Mouse (Mus musculus) ES-E14 (cell line): Measurements from ENCODE around the gene Ppy. TPM values are rescaled to one million over a fixed set of nuclear protein-coding genes. Genes with fewer than 3 reads are reported as not detected.

Experiments
- DNase-seq: peaks from one replicate; pipeline ENCODE4 v3.0.0-alpha.2; 2013; ENCODE audit warnings: low read depth, low spot score
- H3K27ac ChIP-seq: 2 replicates; pipeline ENCODE4 v1.5.1; 2012; ENCODE audit warnings: low read depth, mild to moderate bottlenecking, low read length, moderate library complexity, mixed read lengths; ENCODE audit not compliant: poor library complexity, insufficient read depth, severe bottlenecking
- H3K36me3 ChIP-seq: 2 replicates; pipeline ENCODE4 v1.6.1; 2012; ENCODE audit warnings: mild to moderate bottlenecking, low read length, moderate library complexity, mixed read lengths; ENCODE audit not compliant: control insufficient read depth, poor library complexity, insufficient read depth, severe bottlenecking
- H3K4me1 ChIP-seq, 2 experiments: fragments of 150-350 bp in 1 of 2; sonication (generic) in 1 of 2; 2 replicates each; pipeline ENCODE4 v1.6.1; 2012; ENCODE audit warnings: low read length in 2 of 2, mild to moderate bottlenecking in 1 of 2, mixed read lengths in 1 of 2; ENCODE audit not compliant: control insufficient read depth in 2 of 2, insufficient read depth in 2 of 2, poor library complexity in 1 of 2
- H3K4me3 ChIP-seq, 2 experiments: fragments of 150-350 bp in 1 of 2; sonication (generic) in 1 of 2; 2 replicates each; pipeline ENCODE4 v1.5.1; 2012; ENCODE audit warnings: low read length in 2 of 2, low read depth in 1 of 2, mild to moderate bottlenecking in 1 of 2, mixed read lengths in 1 of 2; ENCODE audit not compliant: insufficient read depth in 1 of 2, poor library complexity in 1 of 2, severe bottlenecking in 1 of 2
- H3K9ac ChIP-seq: 2 replicates; pipeline ENCODE4 v1.6.1; 2012; ENCODE audit warnings: low read depth, mild to moderate bottlenecking, low read length, mixed read lengths; ENCODE audit not compliant: poor library complexity, insufficient read depth, severe bottlenecking
- H3K9me3 ChIP-seq: fragments of 150-350 bp; sonication (generic); 2 replicates; pipeline ENCODE4 v1.6.1; 2012; ENCODE audit warnings: low read depth, mild to moderate bottlenecking, low read length; ENCODE audit not compliant: control insufficient read depth, insufficient read depth
- CHD2 ChIP-seq: IDR thresholded peaks from 2 replicates; pipeline ENCODE4 v1.6.1; 2014; ENCODE audit warnings: mild to moderate bottlenecking, low read depth, low read length, inconsistent platforms
- HCFC1 ChIP-seq: IDR thresholded peaks from 2 replicates; pipeline ENCODE4 v1.6.1; 2012; ENCODE audit warnings: low read length, inconsistent platforms, borderline replicate concordance; ENCODE audit not compliant: insufficient read depth
- MAFK ChIP-seq: IDR thresholded peaks from 2 replicates; pipeline ENCODE4 v1.6.1; 2014; ENCODE audit warnings: mild to moderate bottlenecking, low read depth, low read length, inconsistent platforms; ENCODE audit not compliant: insufficient read depth
- ZC3H11A ChIP-seq: IDR thresholded peaks from 2 replicates; pipeline ENCODE4 v1.6.1; 2012; ENCODE audit warnings: low read depth, mild to moderate bottlenecking, inconsistent platforms, low read length, borderline replicate concordance
- ZNF384 ChIP-seq: IDR thresholded peaks from 2 replicates; pipeline ENCODE4 v1.6.1; 2012; ENCODE audit warnings: low read depth, low read length, inconsistent platforms
- in situ Hi-C, 2 experiments: fragments of 600-800 bp; cut with MboI; formaldehyde crosslinking; loops; one replicate each; pipeline ENCODE4 v1.15.1; 2025; ENCODE audit warnings: low sequenced_read_pairs in 2 of 2, inconsistent platforms in 1 of 2; ENCODE audit not compliant: unreplicated experiment in 2 of 2
- total RNA-seq: library from RNA; depleted of rRNA; stranded (reverse); fragments of 300-350 nt; gene quantifications from 2 replicates; pipeline ENCODE4 v1.2.3, GENCODE M21; 2012

Ppy gene
- total RNA-seq, 1 experiment: not detected

DNA sequence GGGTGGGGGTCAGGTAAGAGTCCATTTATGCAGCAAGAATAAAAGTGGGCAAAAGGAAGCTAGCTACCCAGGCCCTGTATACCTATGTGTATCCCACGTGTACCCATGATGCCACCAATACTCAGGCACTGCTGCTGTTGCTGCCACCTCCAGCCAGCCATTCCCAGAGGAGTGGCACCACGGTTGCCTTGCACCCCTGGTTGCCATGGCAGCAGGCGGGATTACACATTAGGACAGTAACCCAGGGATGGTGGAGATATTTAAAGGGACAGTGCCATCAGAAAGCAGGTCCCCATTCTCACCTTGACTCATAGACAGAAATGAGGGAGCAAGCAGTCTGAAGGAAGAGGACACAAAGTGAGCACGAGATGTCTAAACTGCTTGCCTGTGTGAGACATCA lies 17.9 kb downstream of the Ppy start:
- peaks cover 0 to 2% of the 10 kb centered on the region in 2 experiments; a peak in 2 of 4 replicates for H3K4me1 ChIP-seq
- no peak for TF ChIP-seq HCFC1
- no peak for TF ChIP-seq CHD2
- TF ChIP-seq ZC3H11A: no peak
- no peak for TF ChIP-seq MAFK
- TF ChIP-seq ZNF384: no peak
- H3K9ac ChIP-seq: no peak overlapping the region
- no peaks in the 10 kb centered on the region for H3K9me3 ChIP-seq
- DNase-seq: no peak
- H3K4me3 ChIP-seq: no peak overlapping the region
- in situ Hi-C loops: no loop called here
- no peaks in the 10 kb centered on the region for H3K36me3 ChIP-seq
- H3K27ac ChIP-seq: no peak overlapping the region

DNA sequence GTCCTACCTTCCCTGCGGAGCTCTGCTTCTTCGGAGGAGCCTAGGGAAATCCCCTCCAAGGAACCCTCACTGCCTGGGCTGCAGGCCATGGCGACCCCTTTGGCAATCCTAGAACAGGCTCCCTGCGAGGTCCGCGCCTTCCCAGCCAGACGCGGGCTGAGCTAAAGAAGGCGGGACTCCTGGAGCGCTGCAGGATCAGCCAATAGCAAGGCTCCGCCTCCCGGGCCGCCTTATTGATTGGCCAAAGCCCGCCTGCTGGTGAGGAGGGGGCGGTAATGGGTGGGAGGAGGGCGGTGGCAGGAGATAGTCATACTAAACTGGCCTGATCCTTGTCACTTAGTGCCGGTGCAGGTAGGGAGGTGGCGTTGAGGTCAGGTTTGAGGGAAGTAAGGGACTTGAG lies 18.8 kb downstream of the Ppy start:
- Histone ChIP-seq H3K4me1 (peaks cover 0 to 2% of the 10 kb centered on the region in 2 experiments; a peak in 1 of 4 replicates), H3K27ac (no peak overlapping the region), H3K9me3 (no peaks in the 10 kb centered on the region), H3K36me3 (no peaks in the 10 kb centered on the region), H3K9ac (no peak overlapping the region), H3K4me3 (peak overlapping the region; percentile 6 to 77; a peak in 3 of 4 replicates)
- TF ChIP-seq CHD2 (peak; percentile 72), HCFC1 (no peak), ZNF384 (no peak), ZC3H11A (no peak), MAFK (no peak)
- peak; percentile 79 for DNase-seq
- in situ Hi-C loops: no loop called here

DNA sequence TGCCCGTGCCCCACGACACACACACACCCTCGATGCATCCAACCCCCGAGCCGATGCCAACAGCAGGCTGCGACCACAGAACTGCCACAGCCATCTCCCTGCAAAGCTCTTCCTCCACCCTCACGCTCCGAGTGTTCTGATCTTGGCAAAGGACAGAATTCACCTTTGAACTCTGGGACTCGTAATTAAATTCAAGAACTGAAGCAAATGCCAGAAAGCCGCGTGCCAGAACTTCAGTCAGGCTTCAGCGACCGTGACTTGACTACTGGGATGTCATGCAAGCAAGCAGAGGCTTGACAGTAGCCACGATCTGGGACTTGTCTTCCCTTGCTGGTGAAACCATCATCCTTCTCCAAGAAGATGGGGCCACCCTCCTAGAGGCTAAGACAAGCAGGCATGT lies 27.4 kb downstream of the Ppy start:
- H3K4me1 ChIP-seq: peaks cover 0 to 2% of the 10 kb centered on the region in 2 experiments; a peak in 2 of 4 replicates
- no peak overlapping the region for H3K27ac ChIP-seq
- no peak for TF ChIP-seq ZC3H11A
- no peak for TF ChIP-seq ZNF384
- TF ChIP-seq MAFK: no peak
- no peaks in the 10 kb centered on the region for H3K36me3 ChIP-seq
- DNase-seq: no peak
- H3K4me3 ChIP-seq: no peak overlapping the region
- H3K9me3 ChIP-seq: no peaks in the 10 kb centered on the region
- in situ Hi-C loops: no loop called here
- no peak overlapping the region for H3K9ac ChIP-seq

DNA sequence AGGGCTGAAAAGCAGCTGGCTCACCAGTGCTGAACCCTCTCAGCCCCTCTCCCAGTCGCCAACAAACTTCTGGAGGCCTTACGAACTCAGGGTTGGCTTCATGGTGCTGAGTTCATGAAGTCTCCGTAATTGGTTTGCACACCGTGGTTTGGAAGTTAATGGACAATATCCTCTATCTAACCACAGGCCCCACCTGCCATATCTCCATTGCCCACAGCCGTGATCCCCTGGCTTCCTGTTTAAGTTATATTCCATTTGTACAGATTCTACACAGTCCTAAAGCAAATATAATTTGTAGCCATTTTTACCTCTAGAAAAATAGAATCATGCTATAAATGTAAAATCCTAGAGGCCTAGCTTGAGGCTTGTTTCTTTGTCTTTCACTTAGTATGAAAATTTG lies 28.4 kb downstream of the Ppy start:
- Histone ChIP-seq H3K4me1 (peaks cover 0 to 2% of the 10 kb centered on the region in 2 experiments; a peak in 2 of 4 replicates), H3K27ac (no peak overlapping the region), H3K9ac (no peak overlapping the region), H3K4me3 (no peak overlapping the region), H3K9me3 (no peaks in the 10 kb centered on the region), H3K36me3 (no peaks in the 10 kb centered on the region)
- in situ Hi-C loops: no loop called here
- TF ChIP-seq ZC3H11A (no peak), ZNF384 (no peak), HCFC1 (no peak), CHD2 (no peak), MAFK (no peak)
- no peak for DNase-seq

GRCm38 (mm10) chr11:102070426-102070825 lies 30.7 kb downstream of the Ppy start:
- H3K36me3 ChIP-seq: no peaks in the 10 kb centered on the region
- no peaks in the 10 kb centered on the region for H3K9me3 ChIP-seq
- no peak for DNase-seq
- in situ Hi-C loops: no loop called here
- no peak overlapping the region for H3K27ac ChIP-seq
- H3K9ac ChIP-seq: no peak overlapping the region
- peaks cover 0 to 2% of the 10 kb centered on the region in 2 experiments; a peak in 2 of 4 replicates for H3K4me1 ChIP-seq
- no peak overlapping the region for H3K4me3 ChIP-seq
- TF ChIP-seq MAFK (no peak), HCFC1 (no peak), CHD2 (no peak), ZNF384 (no peak), ZC3H11A (no peak)
